Mouse (Mus musculus) c-Kit-positive CD71-positive TER-119-negative erythroid progenitor cells, embryonic 14.5 days (primary cell): ENCODE data around the gene Rras.

Experiments
- DNase-seq: peaks from one replicate; pipeline ENCODE4 v3.0.0-alpha.2; 2013; ENCODE audit warnings: low read depth

Gene Rras

GRCm38 (mm10) chr7:45017242-45018061, at the start of gene Rras:
Rras (plus strand) TSS chr7:45017961.
- peak; percentile 100 for DNase-seq

GRCm38 (mm10) chr7:44970231-44970691, 47.5 kb upstream of the Rras start:
- peak; percentile 58 for DNase-seq

GRCm38 (mm10) chr7:44971142-44971541, 46.6 kb upstream of the Rras start:
- no peak for DNase-seq

GRCm38 (mm10) chr7:44973415-44974130, 44.2 kb upstream of the Rras start:
- no peak for DNase-seq

GRCm38 (mm10) chr7:44974383-44975116, 43.2 kb upstream of the Rras start, which contains the start of gene Cpt1c:
Cpt1c (minus strand) TSS chr7:44974851.
- DNase-seq: peak; percentile 86

- no peak for DNase-seq
These were observed 42.7 kb upstream of the Rras start for GRCm38 (mm10) chr7:44975117-44975419.

- no peak for DNase-seq
These were observed 39.5 kb upstream of the Rras start for GRCm38 (mm10) chr7:44978300-44978699.

- no peak for DNase-seq
These were observed 36.2 kb upstream of the Rras start for GRCm38 (mm10) chr7:44981539-44981938.

GRCm38 (mm10) chr7:44983085-44983484, 34.7 kb upstream of the Rras start:
- DNase-seq: peak; percentile 73

- DNase-seq: no peak
These were observed 33.6 kb upstream of the Rras start for GRCm38 (mm10) chr7:44983944-44984832.

GRCm38 (mm10) chr7:44984833-44985164, 33.0 kb upstream of the Rras start:
- DNase-seq: no peak

- DNase-seq: no peak
These were observed 32.1 kb upstream of the Rras start for GRCm38 (mm10) chr7:44985595-44986191.

GRCm38 (mm10) chr7:44986192-44986878, 31.4 kb upstream of the Rras start, which contains the start of gene Prmt1:
Prmt1 (minus strand) TSS chr7:44986568.
- DNase-seq: peak; percentile 97

GRCm38 (mm10) chr7:44986879-44987718, 30.7 kb upstream of the Rras start:
- no peak for DNase-seq

GRCm38 (mm10) chr7:44996672-44997071, 21.1 kb upstream of the Rras start:
- no peak for DNase-seq

GRCm38 (mm10) chr7:44997231-44997939, 20.4 kb upstream of the Rras start, which contains the start of gene Irf3:
Irf3 (plus strand) TSS chr7:44997648.
- peak; percentile 99 for DNase-seq

- DNase-seq: no peak
These were observed 19.8 kb upstream of the Rras start for GRCm38 (mm10) chr7:44997940-44998428.

GRCm38 (mm10) chr7:44998501-44998955, 19.2 kb upstream of the Rras start, which contains the start of gene Bcl2l12:
Bcl2l12 (minus strand) TSS chr7:44998712.
- DNase-seq: no peak
